Mouse (Mus musculus): ENCODE results near the gene Stk32c.

Gene Stk32c

DNA sequence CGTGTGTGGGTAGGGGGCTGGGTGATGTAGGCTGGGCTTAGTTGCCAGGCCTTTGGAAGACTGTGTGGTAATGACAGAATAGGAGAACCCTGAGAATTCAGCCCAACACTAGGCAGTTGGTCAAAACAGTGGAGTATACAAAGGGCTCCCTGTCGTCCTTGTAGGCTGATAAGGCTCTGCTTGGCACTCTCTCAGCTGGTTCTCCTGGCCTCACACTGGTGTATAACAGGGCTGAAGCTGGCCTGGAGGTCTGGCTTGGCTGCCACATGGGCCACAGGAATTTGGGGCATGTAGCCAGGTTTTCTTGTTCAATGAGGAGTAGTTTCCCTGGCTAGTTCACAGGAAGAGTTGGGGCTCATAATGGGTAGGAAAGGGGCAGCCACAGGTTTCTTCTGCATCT is 125.3 kb downstream of the Stk32c start:
- TF ChIP-seq GATA4 (IDR thresholded peaks at IDR 0.05; ENCODE audit: insufficient replicate concordance, low read length) = no peak

DNA sequence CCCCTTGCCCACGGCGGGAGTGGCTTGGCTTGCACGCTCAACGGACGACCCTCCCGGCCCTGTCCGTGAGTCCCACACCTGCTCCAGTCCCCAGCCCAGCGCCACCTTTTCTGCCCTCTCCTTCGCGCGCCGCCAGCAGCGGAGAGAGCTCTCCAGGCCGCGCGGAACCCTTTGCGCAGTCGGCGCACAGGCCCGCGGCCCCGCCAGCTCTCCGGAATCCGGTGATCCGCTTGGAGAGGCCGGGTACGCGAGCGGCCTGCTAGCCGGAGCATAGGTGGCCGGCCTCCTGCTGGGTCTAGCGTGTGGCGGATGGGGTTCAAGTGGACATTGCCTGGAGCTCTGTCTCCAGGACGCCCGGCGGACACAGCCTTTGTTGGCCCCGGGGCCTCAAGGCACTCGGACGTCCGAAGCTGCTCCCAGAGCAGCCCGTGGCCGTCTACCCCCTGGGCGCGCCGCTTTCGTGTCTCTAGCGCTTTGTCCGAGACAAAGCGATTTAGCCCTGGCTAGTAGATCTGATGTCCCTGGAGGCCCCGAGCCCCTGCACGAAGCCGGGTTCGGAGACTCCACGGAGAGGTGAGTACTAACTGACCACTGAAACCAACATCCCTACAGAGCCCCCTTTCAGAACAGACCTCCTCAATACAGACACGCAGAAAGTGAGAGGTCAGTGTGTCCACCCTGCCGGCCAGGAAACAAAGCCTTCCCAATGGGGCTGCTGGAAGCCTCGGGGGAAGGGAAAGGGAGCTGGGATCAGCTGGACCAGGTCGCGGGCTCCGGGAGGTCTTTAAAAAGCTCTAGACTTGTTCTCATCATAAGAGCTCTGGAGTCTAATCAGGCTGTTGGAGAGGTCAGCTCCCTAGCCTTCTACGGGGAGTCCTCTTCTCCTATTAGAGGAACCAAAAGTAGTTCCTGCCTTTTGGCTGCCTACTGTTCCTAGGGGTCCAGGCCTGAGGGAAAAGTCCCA is 126.6 kb downstream of the Stk32c start:
- no peak for TF ChIP-seq GATA4 (IDR thresholded peaks at IDR 0.05; ENCODE audit: insufficient replicate concordance, low read length)

DNA sequence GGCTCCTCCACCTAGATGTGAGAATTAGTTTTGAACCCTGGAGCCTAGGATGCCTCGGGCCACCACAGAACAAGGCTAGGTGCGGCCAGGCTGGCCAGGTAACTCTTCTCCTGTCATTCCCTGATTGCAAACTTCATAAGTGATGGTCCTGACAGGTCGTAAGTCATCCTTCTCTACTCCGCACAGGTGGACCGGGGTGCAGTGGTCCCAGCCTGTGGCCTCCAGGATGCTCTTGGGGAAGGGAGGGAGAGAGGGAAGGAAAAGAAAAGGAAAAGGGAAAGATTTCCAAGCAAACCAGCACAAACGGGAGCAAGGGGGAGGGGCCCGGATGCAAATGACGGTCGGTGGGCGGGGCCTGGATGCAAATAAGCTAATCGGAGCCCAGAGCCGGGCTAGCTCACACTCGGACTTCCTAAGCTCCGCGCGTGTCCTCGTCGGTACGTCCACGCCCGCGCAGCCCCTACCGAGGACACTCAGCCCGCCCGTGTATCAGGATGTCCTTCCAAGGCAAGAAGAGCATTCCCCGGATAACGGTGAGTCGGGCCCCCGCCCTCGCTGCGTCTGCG is 127.4 kb downstream of the Stk32c start, which contains the start of gene Dpysl4:
Dpysl4 (plus strand) TSS at position 373 of the 566 bp plus-strand sequence.
- no peak for TF ChIP-seq GATA4 (IDR thresholded peaks at IDR 0.05; ENCODE audit: insufficient replicate concordance, low read length)

DNA sequence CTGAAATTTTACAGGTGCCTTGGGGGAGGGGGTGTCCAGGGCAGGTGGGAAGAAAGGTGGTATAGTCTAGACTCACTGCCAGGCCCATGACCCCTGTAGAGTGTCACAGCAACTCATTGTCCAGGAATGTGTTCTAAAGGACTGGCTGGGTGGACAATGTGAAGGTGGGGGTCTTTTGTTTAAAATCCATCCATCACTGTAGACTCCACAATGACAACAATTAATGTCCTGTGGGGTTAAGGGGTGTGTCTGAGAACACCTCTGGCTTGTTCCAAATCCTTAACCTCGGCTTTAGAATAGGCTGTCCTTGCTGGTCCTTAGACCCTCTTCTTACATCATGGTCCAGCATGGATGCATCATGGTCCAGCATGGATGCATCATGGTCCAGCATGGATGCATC is 128.8 kb downstream of the Stk32c start:
- no peak for TF ChIP-seq GATA4 (IDR thresholded peaks at IDR 0.05; ENCODE audit: insufficient replicate concordance, low read length)

DNA sequence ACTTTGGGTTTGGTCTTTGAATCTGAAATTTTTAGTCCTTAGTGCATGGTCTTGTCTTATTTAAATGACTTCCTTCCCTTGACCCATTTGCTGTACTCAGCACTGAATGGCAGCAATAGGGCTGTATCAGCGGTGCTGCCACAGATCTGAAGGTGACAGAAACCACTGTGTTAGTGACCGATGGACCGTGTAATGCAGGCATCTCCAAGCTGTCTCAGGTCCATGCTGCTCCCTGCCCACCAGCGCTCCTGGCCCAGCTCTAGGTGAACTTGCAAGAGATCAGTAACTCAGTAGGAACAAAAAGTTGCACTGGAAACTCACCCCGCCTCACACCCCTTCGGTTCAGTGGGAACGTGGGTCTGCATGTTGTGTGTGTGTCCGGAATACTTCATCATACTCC is 130.8 kb downstream of the Stk32c start:
- TF ChIP-seq GATA4 (IDR thresholded peaks at IDR 0.05; ENCODE audit: insufficient replicate concordance, low read length) = no peak

DNA sequence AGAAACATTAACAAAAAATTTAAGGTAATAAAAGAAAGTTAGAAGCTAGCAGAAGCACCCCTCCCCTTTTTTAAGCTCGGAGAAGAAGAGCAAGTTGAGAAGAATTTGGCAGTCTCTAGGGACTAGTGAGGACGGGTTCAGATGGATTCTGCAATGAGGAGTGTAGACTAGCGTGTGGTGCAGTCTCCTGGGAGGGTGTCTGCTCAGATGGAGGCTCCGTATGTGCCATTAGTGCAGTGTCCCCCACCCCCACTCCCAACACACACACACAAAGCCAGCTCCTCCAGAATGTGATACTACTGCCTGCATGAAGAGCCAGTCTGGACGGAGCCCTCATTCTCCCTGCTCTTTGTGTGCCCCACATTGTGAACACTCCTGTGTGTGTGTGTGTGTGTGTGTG is 131.9 kb downstream of the Stk32c start:
- no peak for TF ChIP-seq GATA4 (IDR thresholded peaks at IDR 0.05; ENCODE audit: insufficient replicate concordance, low read length)

DNA sequence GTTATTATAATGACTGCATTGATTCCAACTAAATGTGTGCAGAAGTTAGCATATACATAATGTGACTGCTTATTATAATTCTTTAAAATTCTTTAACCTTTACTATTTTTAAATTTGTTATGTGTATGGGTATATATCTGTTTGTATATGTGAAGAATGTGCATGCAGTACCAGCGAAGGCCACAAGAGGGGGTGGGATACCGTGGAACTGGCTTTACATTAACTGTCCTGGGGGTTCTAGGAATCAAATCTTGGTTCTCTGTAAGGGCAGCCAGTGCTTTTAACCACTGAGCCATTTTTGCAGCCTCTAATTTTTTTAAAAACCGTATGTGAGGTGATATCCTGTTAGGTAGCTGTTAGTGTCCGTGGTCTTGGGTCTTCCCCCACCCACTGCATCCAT is 132.4 kb downstream of the Stk32c start:
- no peak for TF ChIP-seq GATA4 (IDR thresholded peaks at IDR 0.05; ENCODE audit: insufficient replicate concordance, low read length)

DNA sequence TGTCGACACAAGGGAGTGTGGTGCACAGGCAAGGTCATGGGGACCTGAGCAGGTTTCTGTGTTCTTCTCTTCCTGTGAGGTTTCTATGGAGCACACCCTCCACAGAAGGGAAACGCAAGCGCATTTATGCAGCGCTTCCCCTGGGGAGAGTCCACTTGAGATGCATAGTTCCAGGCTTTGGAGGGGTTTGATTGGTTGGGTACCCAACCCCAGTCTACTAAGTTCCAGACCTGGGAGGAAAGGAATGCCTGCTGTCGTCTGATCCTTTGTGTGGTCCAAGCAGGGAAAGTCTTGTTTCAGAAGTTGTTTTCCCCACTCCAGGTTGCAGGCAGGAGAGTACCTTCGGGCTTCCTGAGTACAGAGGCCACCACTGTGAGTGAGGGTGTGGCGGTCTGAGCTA is 134.0 kb downstream of the Stk32c start:
- no peak for TF ChIP-seq GATA4 (IDR thresholded peaks at IDR 0.05; ENCODE audit: insufficient replicate concordance, low read length)

DNA sequence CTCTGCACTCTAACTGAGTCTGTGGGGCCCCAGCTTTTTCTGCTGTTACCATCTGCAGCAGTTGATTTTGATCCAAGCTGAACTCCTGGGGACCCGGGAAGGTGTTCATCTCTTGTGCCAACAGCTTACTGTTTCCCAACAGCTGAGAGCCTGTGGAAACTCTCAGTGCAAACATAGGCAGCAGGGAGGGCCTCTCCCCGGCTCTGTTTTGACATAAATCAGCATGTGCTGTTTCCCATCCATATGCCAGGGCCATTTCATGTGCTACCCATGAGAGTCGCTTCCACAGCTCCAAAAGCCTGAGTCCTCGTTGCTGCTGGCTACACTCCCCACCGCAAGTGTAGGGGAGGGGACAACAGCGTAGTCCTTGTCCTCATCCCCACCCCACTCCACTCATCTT is 134.9 kb downstream of the Stk32c start:
- TF ChIP-seq GATA4 (IDR thresholded peaks at IDR 0.05; ENCODE audit: insufficient replicate concordance, low read length) = no peak

DNA sequence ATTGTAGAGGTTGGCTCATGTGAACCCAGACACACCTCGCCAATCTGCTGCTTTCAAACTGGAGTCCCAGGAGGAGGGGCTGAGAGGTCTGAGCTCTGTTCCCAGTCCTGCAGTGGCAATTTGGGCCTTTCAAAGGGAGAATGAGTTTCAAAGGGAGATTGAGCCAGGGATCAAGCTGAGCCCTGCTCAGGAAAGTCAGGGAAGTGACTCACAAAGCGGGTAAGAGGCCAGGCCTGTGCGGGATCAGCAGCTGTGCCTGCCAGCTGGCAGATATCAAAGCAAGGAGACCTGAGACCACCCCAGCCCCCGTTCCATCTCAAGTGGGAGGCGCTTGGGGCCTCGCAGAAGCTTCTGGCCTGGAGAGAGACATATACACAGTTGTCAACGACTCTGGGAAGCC is 135.8 kb downstream of the Stk32c start:
- TF ChIP-seq GATA4 (IDR thresholded peaks at IDR 0.05; ENCODE audit: insufficient replicate concordance, low read length) = no peak

DNA sequence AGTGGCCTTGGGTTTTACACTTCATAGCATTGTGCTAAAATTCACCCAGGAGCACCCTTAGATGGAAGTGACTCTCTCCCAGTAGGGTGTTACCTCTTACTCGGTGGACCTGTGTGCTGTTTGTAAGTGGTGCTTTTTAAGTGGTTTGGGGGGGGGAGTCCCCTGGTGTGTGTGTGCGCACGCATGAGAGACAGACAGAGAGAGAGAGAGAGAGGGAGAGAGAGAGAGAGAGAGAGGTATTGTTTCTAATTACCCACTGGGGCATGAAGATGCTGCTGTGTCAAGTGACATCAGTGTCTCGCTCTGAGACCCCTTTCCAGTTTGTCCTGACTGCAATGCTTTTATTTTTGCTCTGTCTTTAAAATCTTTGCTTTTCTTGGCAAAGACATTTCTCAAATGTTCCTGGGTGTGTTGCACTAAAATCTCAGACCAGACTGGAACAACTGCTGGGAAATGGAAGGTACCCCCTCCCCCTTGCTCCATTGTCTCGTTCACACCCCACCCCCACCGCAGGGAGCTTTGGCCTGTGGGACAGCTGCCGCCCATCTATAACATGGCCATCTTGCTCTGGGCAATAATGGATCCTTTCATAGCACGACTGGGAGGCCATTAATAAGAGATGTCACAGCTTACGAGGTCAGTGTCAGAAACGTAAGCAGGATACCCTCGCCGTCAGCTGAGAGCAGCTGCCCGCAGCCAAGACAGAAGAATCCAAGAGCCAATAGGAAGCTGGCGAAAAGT is 137.9 kb downstream of the Stk32c start:
- no peak for TF ChIP-seq GATA4 (IDR thresholded peaks at IDR 0.05; ENCODE audit: insufficient replicate concordance, low read length)

DNA sequence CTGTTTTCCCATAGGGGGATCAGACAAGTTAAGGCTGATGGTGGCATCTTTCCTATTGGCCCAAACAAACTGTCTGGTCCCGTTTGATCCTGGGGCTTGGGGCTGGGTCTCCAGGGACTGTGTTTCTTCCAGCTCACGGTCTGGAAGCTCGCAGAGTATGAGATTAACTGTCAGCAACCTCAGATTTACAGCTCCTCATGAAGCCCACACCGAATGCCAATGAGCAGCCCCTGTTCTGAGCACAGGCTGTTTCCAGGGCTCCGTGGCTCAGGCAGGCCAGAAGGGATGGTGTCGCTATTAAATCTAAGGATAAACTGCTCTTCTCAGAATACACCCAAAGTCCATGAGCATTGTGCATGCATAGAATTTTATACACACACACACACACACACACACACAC is 138.9 kb downstream of the Stk32c start:
- TF ChIP-seq GATA4 (IDR thresholded peaks at IDR 0.05; ENCODE audit: insufficient replicate concordance, low read length) = no peak

DNA sequence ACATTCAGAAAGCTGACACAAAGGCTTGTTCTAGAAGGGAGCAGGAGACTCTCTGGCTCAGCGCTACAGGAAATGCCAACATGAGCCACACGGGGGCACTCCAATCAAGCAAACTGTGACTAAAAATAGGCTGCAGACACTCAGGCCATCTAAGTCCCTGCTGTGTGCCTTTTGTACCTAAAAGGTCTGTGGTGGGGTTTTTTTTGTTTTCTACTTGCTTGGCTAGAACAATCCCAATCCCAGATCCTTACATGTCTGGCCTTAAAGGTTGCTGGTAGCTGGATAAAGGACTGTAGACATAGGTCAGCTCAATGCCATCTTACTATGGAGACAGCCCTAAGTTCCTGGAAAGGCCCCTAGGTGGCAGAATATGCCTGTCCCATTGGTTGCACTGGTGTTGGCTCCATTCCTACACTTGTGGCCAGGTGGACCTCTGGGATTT is 144.9 kb downstream of the Stk32c start:
- TF ChIP-seq GATA4 (IDR thresholded peaks at IDR 0.05; ENCODE audit: insufficient replicate concordance, low read length) = no peak

DNA sequence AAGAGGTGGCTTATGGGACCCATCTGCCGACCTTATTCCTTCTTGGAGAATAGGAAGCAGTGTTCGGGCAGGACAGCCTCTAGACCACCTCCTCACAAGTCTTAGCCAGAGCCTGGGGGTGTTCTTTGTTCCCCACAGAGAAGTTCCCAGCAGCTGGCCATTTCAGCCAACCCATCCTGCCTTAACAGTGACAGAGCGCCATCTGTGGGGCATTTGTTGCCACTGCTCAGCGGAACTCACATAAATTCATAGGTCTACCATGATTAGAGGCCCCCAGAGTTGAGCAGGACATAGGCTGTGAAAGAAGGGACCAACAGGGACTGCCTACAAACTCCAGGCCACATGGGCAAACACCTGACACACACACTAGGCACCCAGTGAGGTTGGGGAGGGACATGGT is 149.7 kb downstream of the Stk32c start:
- TF ChIP-seq GATA4 (IDR thresholded peaks at IDR 0.05; ENCODE audit: insufficient replicate concordance, low read length) = no peak

All from liver, adult (tissue).